Mouse (Mus musculus) heart, adult 2 months (tissue): ENCODE data around the gene Borcs5.

ENCODE experiments used
- EP300 ChIP-seq: fragments of 200-500 bp; IDR thresholded peaks from 2 replicates; pipeline ENCODE4 v1.6.1; 2011; ENCODE audit warnings: low read depth, low read length, control low read depth; ENCODE audit not compliant: insufficient read depth
- POLR2A ChIP-seq: fragments of 200-500 bp; IDR thresholded peaks from 2 replicates; pipeline ENCODE4 v1.6.1; 2011; ENCODE audit warnings: mild to moderate bottlenecking, low read depth, low read length, control low read depth; ENCODE audit not compliant: insufficient read depth

GRCm38 (mm10) chr6:134670881-134671411 lies 31.6 kb downstream of the Borcs5 start:
- TF ChIP-seq EP300, result no peak
- no peak for TF ChIP-seq POLR2A
